Mouse (Mus musculus): ENCODE measurements around the gene Akap8.

Akap8 gene

GRCm38 (mm10) chr17:32283771-32284221, 37.2 kb downstream of the Akap8 start:
- peak; percentile 80 for DNase-seq (ENCODE audit: low read depth)

DNA sequence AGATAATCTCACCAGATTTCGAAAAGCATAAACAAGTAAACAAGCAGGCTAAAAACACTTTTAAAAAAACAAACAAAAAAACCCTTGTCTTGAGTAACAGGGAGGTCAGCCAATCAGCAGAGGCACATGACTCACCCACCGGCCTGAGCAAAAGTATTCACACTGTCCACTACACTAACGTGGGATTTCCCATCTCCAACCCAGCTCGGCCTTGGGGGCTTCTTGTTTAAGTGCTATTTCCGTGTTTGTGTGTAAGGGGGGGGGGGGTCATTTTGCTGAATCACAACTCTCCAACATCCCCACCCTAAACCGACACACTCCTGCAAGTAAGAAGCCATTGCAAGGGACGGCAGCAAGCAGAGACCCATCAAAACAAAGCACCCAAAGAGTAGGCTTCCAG, 37.7 kb downstream of the Akap8 start:
- peak; percentile 80 for DNase-seq (ENCODE audit: low read depth)

DNA sequence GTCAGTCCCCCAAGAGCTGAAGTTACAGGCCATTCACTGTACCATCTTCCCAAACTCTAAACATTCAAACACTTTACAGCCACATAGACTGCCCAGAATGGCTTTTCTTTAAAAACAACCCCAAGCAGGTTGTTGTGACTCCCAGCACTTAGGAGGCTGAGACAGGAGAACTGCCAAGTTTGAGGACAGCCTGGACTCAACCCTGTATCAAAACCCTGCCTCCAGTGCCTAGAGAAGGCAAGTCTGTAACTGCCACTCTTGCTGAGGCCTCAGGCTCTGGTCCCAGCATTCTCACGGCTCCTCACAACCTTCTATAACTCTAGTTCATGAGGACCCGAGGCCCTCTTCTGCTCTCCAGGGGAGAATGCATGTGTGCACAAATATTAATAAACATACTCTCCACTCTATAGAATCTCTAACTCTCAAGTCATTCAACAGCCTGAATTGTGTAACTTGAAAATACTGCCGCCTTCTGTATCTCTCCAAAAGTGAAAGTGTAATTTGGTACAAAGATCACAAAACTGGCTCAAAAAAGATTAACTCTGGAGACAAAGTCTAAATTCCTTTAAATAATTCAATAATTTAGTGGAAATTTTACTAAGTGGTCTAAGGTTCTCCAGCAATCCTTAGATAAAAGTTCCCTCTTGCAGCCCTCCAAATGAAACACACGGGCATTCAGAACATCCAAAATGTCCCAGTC, 39.3 kb downstream of the Akap8 start:
- DNase-seq (ENCODE audit: low read depth) = no peak

DNA sequence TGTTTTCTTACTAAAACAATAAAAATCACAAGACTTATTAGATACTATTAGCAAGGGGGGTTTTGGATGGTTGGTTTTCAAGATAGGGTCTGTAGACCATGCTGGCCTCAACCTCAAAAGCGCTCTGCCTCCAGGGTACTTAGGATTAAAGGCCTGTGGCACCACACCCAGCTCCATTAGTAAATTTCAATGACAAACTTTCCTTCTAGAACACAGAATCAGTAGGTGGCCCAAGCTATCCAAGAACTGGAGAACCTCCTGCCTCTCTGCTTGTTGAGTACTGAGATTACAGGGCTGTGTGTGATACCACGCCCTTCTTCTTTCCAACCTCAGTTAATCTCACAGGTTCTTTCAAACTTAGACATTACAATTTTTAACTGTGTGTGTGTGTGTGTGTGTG, 39.9 kb downstream of the Akap8 start:
- no peak for DNase-seq (ENCODE audit: low read depth)

DNA sequence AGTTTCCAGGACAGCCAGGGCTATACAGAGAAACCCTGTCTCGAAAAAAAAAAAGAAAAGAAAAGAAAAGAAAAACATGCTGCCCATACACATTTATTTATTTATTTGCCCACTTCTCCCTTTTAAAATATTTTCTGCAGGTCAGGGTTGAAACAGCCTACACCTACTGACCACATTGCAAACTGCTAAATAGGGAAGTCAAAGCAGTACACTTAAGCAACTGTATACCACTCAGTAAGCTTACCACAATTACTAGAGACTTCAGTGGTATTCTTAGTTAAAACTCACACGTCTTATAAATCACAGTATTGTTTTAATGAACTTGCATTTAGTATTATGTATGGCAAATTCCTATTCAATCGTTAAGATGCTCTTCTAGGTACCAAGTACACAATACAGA, 40.5 kb downstream of the Akap8 start:
- peak; percentile 61 for DNase-seq (ENCODE audit: low read depth)

- DNase-seq (ENCODE audit: low read depth) = no peak
Measured at GRCm38 (mm10) chr17:32277201-32277600, 43.8 kb downstream of the Akap8 start.

DNA sequence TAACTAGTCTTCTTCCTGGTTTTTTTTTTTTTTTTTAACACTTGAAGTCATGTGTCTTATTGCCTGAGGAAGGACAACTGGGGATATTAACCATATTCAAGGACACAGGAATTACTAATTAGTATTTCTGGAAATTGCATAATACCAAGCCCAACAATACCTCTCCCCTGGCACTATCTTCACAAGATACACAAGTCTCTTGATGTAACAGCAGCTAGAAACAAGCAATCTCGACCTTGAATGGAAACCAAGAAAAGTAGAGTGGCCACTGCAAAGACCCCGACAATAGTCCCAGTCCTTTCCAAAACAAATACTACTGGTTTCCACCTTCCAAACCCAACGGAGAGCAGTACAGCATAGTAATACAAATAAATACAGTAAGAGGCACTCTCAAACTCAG, 45.5 kb downstream of the Akap8 start:
- peak; percentile 78 for DNase-seq (ENCODE audit: low read depth)

DNA sequence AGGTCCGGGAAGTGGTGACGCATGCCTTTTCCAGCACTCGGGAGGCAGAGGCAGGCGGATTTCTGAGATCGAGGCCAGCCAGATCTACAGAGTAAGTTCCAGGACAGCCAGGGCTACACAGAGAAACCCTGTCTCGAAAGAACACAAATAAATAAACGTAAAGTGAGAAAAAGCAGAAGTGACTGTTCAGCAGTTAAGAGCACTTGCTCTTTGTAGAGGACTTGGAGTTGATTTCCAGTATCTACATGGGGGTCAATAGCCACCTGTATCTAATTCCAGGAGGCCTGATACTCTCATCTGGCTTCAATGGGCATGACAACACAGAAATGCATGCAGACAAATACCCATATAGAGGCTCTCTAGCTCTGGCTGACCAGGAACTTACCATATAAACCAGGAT, 51.9 kb downstream of the Akap8 start:
- DNase-seq (ENCODE audit: low read depth) = no peak

DNA sequence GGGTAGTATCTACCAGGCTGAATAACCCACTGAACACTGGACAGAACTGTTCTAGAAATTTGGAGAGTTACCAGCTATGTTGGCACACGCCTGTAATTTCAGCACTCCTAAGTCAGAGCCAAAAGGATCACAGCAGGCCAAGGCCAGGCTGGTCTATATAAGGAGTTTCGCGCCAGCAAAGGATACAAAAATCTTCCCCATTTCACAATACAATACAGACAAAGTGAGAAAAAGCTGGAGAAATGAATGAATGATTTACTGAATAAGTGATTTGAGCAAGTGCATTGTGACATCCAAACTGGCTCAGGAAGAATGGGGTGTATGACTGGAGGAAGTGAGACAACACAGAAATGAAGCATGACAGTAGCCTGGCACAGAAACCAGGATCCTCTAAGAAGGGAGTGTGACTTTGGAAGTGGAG, 52.5 kb downstream of the Akap8 start:
- DNase-seq (ENCODE audit: low read depth) = peak; percentile 50

DNA sequence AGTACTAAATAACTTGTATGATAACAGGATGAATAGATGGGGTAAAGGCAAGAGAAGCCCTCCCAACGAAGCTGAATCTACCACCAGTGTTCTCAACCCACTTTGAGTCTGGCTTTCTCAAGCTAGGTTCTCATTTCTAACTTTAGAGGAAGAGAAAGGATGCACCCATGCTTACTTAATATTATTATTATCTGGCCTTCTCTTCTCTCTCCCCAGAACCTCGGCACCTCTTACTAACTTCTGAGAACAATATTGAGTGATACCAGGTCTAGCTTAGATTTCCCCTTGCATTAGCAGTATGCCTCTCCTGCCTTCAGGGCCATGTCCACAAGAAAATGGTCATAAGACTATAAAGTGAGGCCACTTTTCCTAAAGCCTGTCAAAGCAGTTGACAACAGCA, 52.9 kb downstream of the Akap8 start:
- no peak for DNase-seq (ENCODE audit: low read depth)

DNA sequence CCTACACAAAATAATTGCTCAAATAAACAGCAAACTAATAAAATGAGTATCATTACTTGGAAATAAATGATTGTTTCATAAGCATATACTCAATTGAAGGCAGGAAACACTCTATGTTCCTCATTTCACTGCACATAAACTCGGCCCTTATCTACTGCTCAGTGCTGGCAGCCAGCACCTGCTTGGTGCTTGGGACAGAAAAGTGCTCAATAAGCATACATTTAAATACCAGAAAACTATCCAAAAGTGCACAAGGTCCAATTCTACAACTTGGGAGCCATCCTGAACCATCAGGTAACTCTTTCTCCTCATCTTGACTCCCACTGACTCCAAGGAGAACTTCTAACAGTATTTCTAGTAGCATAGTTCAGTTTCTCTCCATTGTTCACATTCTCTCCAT, 53.4 kb downstream of the Akap8 start:
- no peak for DNase-seq (ENCODE audit: low read depth)

GRCm38 (mm10) chr17:32263672-32264071, 57.4 kb downstream of the Akap8 start:
- DNase-seq (ENCODE audit: low read depth) = no peak

DNA sequence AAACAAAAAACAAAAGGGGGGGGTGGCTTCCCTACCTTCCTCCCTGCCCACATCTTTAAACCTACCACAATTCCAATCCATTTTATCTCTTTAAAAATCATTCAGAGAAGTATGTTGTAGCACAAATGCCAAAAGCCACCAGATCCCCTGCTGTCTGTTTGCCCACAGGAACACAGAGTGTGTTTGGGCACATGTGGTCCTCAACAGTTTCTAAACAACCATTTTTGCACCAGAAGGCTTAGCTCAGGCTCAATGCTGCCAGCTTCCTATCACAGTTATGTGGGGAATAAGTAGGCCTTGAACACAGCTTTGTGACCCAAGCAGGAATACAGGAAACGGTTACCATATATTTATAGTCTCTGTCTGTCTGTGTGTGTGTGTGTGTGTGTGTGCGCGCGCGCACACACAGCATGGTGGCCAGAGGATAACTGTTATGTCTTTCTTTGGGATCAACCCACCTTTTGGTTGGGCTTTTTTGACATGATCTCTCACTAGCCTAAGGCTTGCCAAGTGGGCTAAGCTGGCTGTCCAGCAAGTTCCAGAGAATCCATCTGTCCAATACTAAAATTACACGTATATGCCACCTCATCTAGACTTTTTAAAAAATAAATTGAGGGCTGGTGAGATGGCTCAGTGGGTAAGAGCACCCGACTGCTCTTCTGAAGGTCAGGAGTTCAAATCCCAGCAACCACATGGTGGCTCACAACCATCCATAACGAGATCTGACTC, 58.0 kb downstream of the Akap8 start:
- no peak for DNase-seq (ENCODE audit: low read depth)

DNA sequence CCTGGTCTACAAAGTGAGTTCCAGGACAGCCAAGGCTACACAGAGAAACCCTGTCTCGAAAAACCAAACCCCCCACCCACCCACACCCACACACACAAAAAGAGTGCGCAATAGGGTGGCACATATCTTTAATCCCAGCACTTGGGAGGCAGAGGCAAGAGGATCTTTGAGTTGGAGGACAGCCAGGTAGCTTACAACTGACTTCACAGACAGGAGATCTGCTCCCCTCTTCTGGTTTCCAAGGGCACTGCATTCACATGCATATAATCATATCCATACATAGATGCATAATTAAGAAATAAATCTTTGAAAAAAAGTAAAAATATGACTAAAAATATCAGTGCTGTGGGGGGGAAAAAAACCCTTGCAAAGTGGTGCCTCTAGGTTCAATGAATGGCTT, 62.2 kb downstream of the Akap8 start:
- peak; percentile 76 for DNase-seq (ENCODE audit: low read depth)

- DNase-seq (ENCODE audit: low read depth) = peak; percentile 45
Measured at GRCm38 (mm10) chr17:32257944-32258343, 63.1 kb downstream of the Akap8 start.

- no peak for DNase-seq (ENCODE audit: low read depth)
Measured at GRCm38 (mm10) chr17:32257452-32257851, 63.6 kb downstream of the Akap8 start.

DNA sequence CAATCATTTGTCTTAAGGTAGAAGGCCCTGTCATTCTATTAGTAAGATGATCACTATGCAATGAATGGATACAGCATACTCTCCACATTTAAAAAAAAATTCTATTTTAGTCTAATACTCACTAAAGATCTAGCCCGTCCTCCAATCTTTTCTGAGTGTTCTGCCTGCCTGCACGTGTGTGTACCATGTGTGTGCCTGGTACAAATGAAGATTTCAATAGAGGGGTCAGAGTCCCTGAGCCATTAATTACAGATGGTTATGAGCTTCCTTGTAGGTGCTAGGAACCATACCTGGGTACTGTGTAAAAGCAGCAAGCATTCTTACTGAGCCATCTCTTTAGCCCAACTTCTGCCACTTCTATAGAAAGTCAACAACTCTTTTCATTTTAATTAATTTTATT, 64.1 kb downstream of the Akap8 start:
- no peak for DNase-seq (ENCODE audit: low read depth)
